Mouse (Mus musculus) limb, embryonic 10.5 days (tissue): ENCODE results near the gene Myo1a. TPM values are rescaled to one million over a fixed set of nuclear protein-coding genes. Genes with fewer than 3 reads are reported as not detected.
A peak's percentile ranks its signal among the peaks of the same experiment; 100 is the strongest.
"Not testable (repeated sequence)": the region's sequence is repeated elsewhere in the genome, so short reads cannot be mapped to it uniquely, and the experiment has no call there.

ENCODE experiments used
- DNase-seq: peaks from one replicate; pipeline ENCODE4 v3.0.0-alpha.2; 2017; ENCODE audit warnings: low spot score
- H3K27ac ChIP-seq: fragments of 300-500 bp; sonication (generic); 2 replicates; pipeline ENCODE4 v1.5.1; 2016; ENCODE audit warnings: mild to moderate bottlenecking
- H3K27me3 ChIP-seq: fragments of 300-500 bp; sonication (generic); 2 replicates; pipeline ENCODE4 v1.6.1; 2016; ENCODE audit warnings: low read depth, mild to moderate bottlenecking; ENCODE audit not compliant: poor library complexity, severe bottlenecking
- H3K36me3 ChIP-seq: fragments of 300-500 bp; sonication (generic); 2 replicates; pipeline ENCODE4 v1.6.1; 2016; ENCODE audit warnings: mild to moderate bottlenecking, moderate library complexity
- H3K4me1 ChIP-seq: fragments of 300-500 bp; sonication (generic); 2 replicates; pipeline ENCODE4 v1.6.1; 2016
- H3K4me3 ChIP-seq: fragments of 300-500 bp; sonication (generic); 2 replicates; pipeline ENCODE4 v1.5.1; 2016; ENCODE audit warnings: mild to moderate bottlenecking, moderate library complexity
- H3K9me3 ChIP-seq: fragments of 300-500 bp; sonication (generic); replicated peaks from 2 replicates; pipeline ENCODE4 v1.6.1; 2016; ENCODE audit warnings: mild to moderate bottlenecking
- WGBS: fragments of 180-500 bp; shearing (Covaris S2); methylation state at CpG from one replicate; pipeline ENCODE4 v1.1.7; 2016; 5-methylcytosine and 5-hydroxymethylcytosine counted together
- polyA plus RNA-seq: library from polyadenylated mRNA; unstranded; fragments of >200 nt; fragmentation: Nextera tagmentation; extraction: Ambion mirVana; gene quantifications from 2 replicates; pipeline ENCODE4 v1.2.1, GENCODE M21; 2016

The Myo1a gene
- 0.49 and 0.78 TPM in 2 replicates for polyA plus RNA-seq

- no peaks in the 10 kb centered on the region for H3K9me3 ChIP-seq
- H3K4me3 ChIP-seq: no peak within 1 kb of the TSS
- WGBS: 70% methylated on average over 2 of the region's 2 CpGs
- H3K27ac ChIP-seq: no peak within 1 kb of the TSS
- peaks cover 5% of the 10 kb centered on the region; the same call in 1 of the 2 replicates for H3K36me3 ChIP-seq
- DNase-seq: no peak
- no peaks in the 10 kb centered on the region for H3K27me3 ChIP-seq
- no peaks in the 10 kb centered on the region for H3K4me1 ChIP-seq
Measured at GRCm38 (mm10) chr10:127704766-127705220, at the start of gene Myo1a. TSS of gene Myo1a (plus strand) at chr10:127705170.

- H3K4me3 ChIP-seq, H3K27me3 ChIP-seq, H3K9me3 ChIP-seq, H3K27ac ChIP-seq, DNase-seq: not testable (repeated sequence)
- Histone ChIP-seq H3K4me1 (peaks cover 59% of the 10 kb centered on the region), H3K36me3 (peaks cover 53% of the 10 kb centered on the region)
- 47% methylated on average over 6 of the region's 6 CpGs for WGBS
Measured at GRCm38 (mm10) chr10:127657617-127658016, 47.4 kb upstream of the Myo1a start.

DNA sequence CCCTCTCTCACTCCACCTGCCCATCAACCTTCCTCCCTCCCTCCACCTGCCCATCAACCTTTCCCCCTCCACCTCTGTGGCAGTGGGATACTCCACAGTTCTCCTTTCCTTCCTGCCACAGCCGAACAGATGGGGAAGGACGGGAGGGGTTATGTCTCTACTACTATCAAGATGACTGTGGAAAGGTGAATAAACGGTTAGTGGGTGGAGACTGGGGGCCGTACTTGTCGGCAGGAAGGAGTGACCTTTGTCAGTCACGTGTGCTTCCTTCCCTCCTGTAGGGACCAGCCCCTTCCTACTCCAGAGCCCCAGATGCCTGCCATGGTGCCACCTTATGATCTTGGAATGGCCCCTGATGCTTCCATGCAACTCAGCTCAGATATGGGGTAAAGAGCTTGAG, 46.9 kb upstream of the Myo1a start:
- H3K9me3 ChIP-seq: no peaks in the 10 kb centered on the region
- peaks cover 59% of the 10 kb centered on the region for H3K4me1 ChIP-seq
- peaks cover 58% of the 10 kb centered on the region for H3K36me3 ChIP-seq
- 0 out of 2 replicates have a peak overlapping the region, but pooled peaks have one; percentile 16 for H3K4me3 ChIP-seq
- 12% methylated on average over 6 of the region's 6 CpGs for WGBS
- no peak for DNase-seq
- H3K27me3 ChIP-seq: peaks cover 9% of the 10 kb centered on the region
- peak overlapping the region; percentile 53; the same call in 1 of the 2 replicates for H3K27ac ChIP-seq

GRCm38 (mm10) chr10:127659551-127659950, 45.4 kb upstream of the Myo1a start:
- Histone ChIP-seq H3K27ac (0 out of 2 replicates have a peak overlapping the region, but pooled peaks have one; percentile 8), H3K27me3 (peaks cover 23% of the 10 kb centered on the region), H3K4me1 (peaks cover 67% of the 10 kb centered on the region), H3K36me3 (peaks cover 63% of the 10 kb centered on the region), H3K9me3 (no peaks in the 10 kb centered on the region), H3K4me3 (no peak overlapping the region)
- 75% methylated on average over 1 of the region's 1 CpGs for WGBS
- no peak for DNase-seq

DNA sequence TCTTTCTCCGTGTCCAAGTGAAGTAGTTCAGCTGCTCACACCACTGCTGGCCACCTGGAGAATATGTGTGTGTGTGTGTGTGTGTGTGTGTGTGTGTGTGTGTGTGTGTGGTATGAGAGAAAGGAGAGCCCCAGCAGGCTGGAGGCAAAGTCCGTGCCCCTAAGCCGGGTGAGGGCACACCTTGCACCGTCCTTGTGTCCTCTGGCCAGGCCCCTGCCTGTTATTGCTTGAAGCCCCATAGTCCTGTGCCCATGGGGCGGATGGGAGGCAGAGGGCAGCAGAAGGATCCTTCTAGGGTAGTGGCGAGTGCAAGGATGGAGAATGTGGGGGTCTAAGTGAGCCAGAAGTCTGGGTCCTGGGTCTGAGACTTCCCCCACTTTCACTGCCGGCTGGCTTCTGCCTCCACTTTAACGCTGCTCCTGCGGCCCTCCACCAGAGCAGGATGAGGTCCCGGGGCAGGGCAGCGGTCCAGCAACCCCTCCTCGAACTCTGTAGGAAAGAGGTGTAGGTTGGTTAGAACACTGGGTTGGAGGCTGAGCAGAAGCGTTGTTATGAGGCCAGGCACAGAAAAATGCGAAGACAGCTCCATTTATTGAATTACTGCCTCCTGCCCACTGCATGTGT, 43.6 kb upstream of the Myo1a start:
- H3K27me3 ChIP-seq: peaks cover 36% of the 10 kb centered on the region
- H3K27ac ChIP-seq: peak overlapping the region; percentile 66
- no peaks in the 10 kb centered on the region for H3K9me3 ChIP-seq
- no peak for DNase-seq
- H3K4me1 ChIP-seq: peaks cover 77% of the 10 kb centered on the region
- H3K36me3 ChIP-seq: peaks cover 59% of the 10 kb centered on the region
- 15% methylated on average over 14 of the region's 14 CpGs for WGBS
- H3K4me3 ChIP-seq: peak overlapping the region; percentile 84

DNA sequence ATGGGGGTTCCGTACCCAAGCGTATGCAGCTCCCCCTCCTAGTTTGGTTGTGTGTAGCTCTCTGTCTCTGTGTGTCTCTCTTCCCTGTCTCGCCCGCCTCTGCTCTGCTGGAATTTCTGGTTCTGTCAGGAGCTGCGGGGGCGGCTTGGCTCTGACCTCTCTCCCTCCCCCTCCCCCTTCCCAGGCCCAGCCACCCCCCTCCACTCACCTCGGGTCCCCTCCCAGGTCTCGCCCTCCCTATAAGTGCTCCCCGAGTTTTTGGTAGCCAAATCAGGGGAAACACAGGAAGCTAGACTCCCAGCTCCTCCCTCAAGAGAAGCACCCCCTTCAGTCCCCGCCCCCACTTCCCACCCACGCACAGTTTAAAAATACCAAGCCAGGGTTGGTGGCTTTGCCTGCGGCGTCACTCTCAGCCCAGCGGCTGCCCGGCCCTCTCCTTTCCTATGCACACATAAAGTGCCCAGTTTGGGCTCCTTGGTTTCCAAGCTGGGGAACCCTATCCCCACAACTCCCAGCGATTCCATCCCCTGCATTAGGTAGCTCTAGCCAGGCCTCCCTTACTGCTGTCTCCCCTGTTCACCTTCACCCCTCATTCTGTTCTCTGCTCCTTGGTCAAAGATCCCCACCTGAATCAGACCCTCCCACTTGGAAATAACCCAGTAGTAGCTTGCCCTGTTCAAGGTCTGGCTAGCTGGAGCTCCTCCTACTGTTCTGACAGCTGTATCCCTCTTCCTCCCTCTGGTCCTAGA, 42.9 kb upstream of the Myo1a start:
- Histone ChIP-seq H3K9me3 (no peaks in the 10 kb centered on the region), H3K27me3 (peaks cover 36% of the 10 kb centered on the region), H3K27ac (peak overlapping the region; percentile 66), H3K4me1 (peaks cover 84% of the 10 kb centered on the region), H3K4me3 (peak overlapping the region; percentile 84), H3K36me3 (peaks cover 59% of the 10 kb centered on the region)
- peak; percentile 72 for DNase-seq
- WGBS: 4% methylated on average over 16 of the region's 16 CpGs

GRCm38 (mm10) chr10:127662666-127663253, 42.2 kb upstream of the Myo1a start:
- Histone ChIP-seq H3K4me1 (peaks cover 88% of the 10 kb centered on the region), H3K36me3 (peaks cover 59% of the 10 kb centered on the region)

DNA sequence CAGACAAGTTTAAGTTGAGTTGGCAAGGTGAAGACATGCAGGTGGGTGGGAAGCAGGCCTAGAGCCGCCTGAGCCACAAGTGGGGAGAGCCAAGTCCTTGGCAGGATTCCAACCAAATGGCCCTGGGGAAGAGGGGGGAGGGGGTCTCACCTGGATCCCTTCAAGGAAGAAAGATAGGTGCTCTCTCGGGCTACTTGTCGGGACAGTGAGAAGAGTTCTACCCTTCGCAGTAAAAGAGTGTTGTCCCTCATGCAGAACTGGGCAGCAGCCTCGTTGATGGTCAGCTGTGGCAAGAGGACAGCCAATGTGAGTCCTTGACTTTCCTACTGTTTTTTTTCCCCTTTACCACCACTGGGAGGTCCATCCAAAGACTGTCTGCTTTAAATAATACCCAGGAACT, 41.4 kb upstream of the Myo1a start:
- H3K4me3 ChIP-seq: peak overlapping the region; percentile 84
- H3K9me3 ChIP-seq: no peaks in the 10 kb centered on the region
- H3K36me3 ChIP-seq: peaks cover 59% of the 10 kb centered on the region
- peaks cover 89% of the 10 kb centered on the region for H3K4me1 ChIP-seq
- no peak for DNase-seq
- H3K27ac ChIP-seq: 0 out of 2 replicates have a peak overlapping the region, but pooled peaks have one; percentile 25
- peaks cover 36% of the 10 kb centered on the region for H3K27me3 ChIP-seq
- WGBS: 15% methylated on average over 5 of the region's 5 CpGs

More at GRCm38 (mm10) chr10:127662666-127663253, 42.2 kb upstream of the Myo1a start:
- no peaks in the 10 kb centered on the region for H3K9me3 ChIP-seq
- peak overlapping the region; percentile 84 for H3K4me3 ChIP-seq
- peak overlapping the region; percentile 66 for H3K27ac ChIP-seq
- peaks cover 36% of the 10 kb centered on the region for H3K27me3 ChIP-seq
- peak; percentile 60 for DNase-seq
- WGBS: 13% methylated on average over 19 of the region's 19 CpGs

DNA sequence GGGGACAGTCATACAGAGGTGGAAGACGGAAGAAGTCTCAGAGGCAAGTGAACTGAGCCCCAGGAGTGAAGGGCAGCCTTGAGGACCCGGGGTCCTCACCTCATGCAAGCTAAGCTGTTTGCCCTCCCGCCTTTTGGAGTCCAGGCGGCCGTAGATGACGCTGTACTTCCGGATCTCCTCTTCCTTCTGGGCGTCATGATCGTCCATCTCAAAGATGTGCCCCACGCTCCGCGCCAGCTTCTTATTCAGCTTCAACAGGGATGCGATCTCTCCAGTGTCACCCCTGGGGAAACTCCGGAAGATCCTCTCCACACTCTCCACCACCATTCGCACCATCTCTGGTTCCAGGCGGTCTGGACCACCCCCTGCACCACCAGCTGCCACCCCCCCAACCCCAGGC, 40.8 kb upstream of the Myo1a start:
- H3K4me1 ChIP-seq: peaks cover 90% of the 10 kb centered on the region
- peaks cover 58% of the 10 kb centered on the region for H3K36me3 ChIP-seq
- peaks cover 36% of the 10 kb centered on the region for H3K27me3 ChIP-seq

DNA sequence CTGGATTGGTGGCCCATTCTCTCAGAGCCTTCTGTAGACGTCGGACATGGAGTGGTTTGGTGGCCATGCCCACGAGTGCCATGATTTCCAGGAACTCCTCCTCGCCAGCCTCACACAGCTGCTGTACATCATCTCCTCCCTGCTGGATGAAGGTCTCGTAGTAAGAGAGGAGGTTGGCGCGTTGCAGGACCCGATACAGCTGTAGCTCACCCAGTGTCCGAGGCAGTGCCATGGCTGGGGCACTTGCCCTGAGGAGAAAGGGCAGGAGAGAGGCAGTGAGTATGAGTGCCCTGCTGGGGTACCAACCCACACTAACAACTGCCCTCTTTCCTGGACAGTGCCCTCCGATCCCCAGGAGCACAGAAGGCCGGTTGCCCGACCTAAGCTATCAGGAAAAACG, 40.1 kb upstream of the Myo1a start:
- WGBS: 24% methylated on average over 13 of the region's 13 CpGs
- Histone ChIP-seq H3K36me3 (peaks cover 51% of the 10 kb centered on the region), H3K27me3 (peaks cover 36% of the 10 kb centered on the region), H3K4me3 (peak overlapping the region; percentile 84), H3K9me3 (no peaks in the 10 kb centered on the region), H3K4me1 (peaks cover 90% of the 10 kb centered on the region), H3K27ac (peak overlapping the region; percentile 97; the same call in 1 of the 2 replicates)
- DNase-seq: no peak

More for the DNA sequence above, 40.8 kb upstream of the Myo1a start:
- Histone ChIP-seq H3K9me3 (no peaks in the 10 kb centered on the region), H3K27ac (0 out of 2 replicates have a peak overlapping the region, but pooled peaks have one; percentile 25), H3K4me3 (peak overlapping the region; percentile 84)
- WGBS: 16% methylated on average over 16 of the region's 16 CpGs
- DNase-seq: no peak

GRCm38 (mm10) chr10:127665366-127666181, 39.4 kb upstream of the Myo1a start:
- Histone ChIP-seq H3K36me3 (peaks cover 44% of the 10 kb centered on the region), H3K4me1 (peaks cover 92% of the 10 kb centered on the region), H3K27me3 (peaks cover 36% of the 10 kb centered on the region), H3K27ac (peak overlapping the region; percentile 97), H3K9me3 (no peaks in the 10 kb centered on the region), H3K4me3 (peak overlapping the region; percentile 84)
- WGBS: 3% methylated on average over 14 of the region's 14 CpGs
- DNase-seq: peak; percentile 65
